ENCODE assay signal across 33 mouse cellular contexts in genomic region chr17:56300186-56300585, GRCm38 (mm10). TPM values are rescaled to one million over a fixed set of nuclear protein-coding genes. Genes with fewer than 3 reads are reported as not detected.
"Had no signal": no experiment of that assay in that cellular context is flagged by ENCODE, and none has a peak within 500 bp of the region (broad histone marks: within the 10 kb centered on the region; RNA-seq: fewer than 3 reads in every experiment).

Gene Arrdc5 (minus strand): TSS chr17:56300286.

- H3K27ac ChIP-seq: embryonic facial prominence, embryonic 10.5 days; embryonic facial prominence, embryonic 12.5 days; embryonic facial prominence, embryonic 13.5 days; embryonic facial prominence, embryonic 15.5 days; forebrain, embryonic 10.5 days; forebrain, embryonic 12.5 days; forebrain, embryonic 13.5 days; forebrain, embryonic 15.5 days; gastrocnemius, adult 2 months; heart, adult 2 months had no signal

- H3K4me3 ChIP-seq: embryonic facial prominence, embryonic 10.5 days; embryonic facial prominence, embryonic 12.5 days; embryonic facial prominence, embryonic 13.5 days; embryonic facial prominence, embryonic 15.5 days; erythroblast, embryonic 14.5 days; forebrain, embryonic 10.5 days; forebrain, embryonic 12.5 days; forebrain, embryonic 13.5 days; forebrain, embryonic 15.5 days; gastrocnemius, adult 2 months; heart, adult 2 months had no signal

- DNase-seq: cerebellum, adult 8-10 months; cerebellum, adult 9-10 months; cerebellum, adult 9-11 months; cerebellum, postnatal 10 days; cerebellum, postnatal 14 days; cerebellum, postnatal 25 days; cerebellum, postnatal 36 days; embryo, embryonic 11 days; forebrain, postnatal 0 days; gastrocnemius, adult 2 months; gastrocnemius, postnatal 10 days; gastrocnemius, postnatal 14 days; gastrocnemius, postnatal 25 days; gastrocnemius, postnatal 36 days; heart, adult 11 months; heart, adult 18-20 months; heart, adult 2 months had no signal

- H3K27me3 ChIP-seq: embryonic facial prominence, embryonic 12.5 days; embryonic facial prominence, embryonic 13.5 days; embryonic facial prominence, embryonic 15.5 days; forebrain, embryonic 12.5 days; forebrain, embryonic 13.5 days; forebrain, embryonic 15.5 days had no signal

- H3K36me3 ChIP-seq: embryonic facial prominence, embryonic 12.5 days; embryonic facial prominence, embryonic 13.5 days; embryonic facial prominence, embryonic 15.5 days; forebrain, embryonic 15.5 days had no signal

RNA-seq across cellular contexts. Expression of gene Arrdc5, which starts in this region (rescaled TPM):
- polyA plus RNA-seq: cortical plate, adult 2 months; embryonic facial prominence, embryonic 10.5 days; embryonic facial prominence, embryonic 11.5 days; embryonic facial prominence, embryonic 12.5 days; embryonic facial prominence, embryonic 13.5 days; embryonic facial prominence, embryonic 14.5 days; embryonic facial prominence, embryonic 15.5 days; erythroblast, embryonic 14.5 days; forebrain, embryonic 10.5 days; forebrain, embryonic 11.5 days; forebrain, embryonic 12.5 days; forebrain, embryonic 13.5 days; forebrain, embryonic 14.5 days; forebrain, embryonic 15.5 days; forebrain, embryonic 16.5 days; forebrain, postnatal 0 days; frontal cortex, adult 2 months; heart, adult 2 months had no signal
